Mouse (Mus musculus): Measurements from ENCODE around the gene St8sia6. TPM values are rescaled to one million over a fixed set of nuclear protein-coding genes. Genes with fewer than 3 reads are reported as not detected.

The St8sia6 gene
- polyA plus RNA-seq, 1 experiment = 1.2 TPM

- no peak overlapping the region for H3K4me3 ChIP-seq (ENCODE audit: low read depth, low read length)
- H3K36me3 ChIP-seq (ENCODE audit: control insufficient read depth, insufficient read depth, low read length, poor library complexity, severe bottlenecking) = no peaks in the 10 kb centered on the region
- H3K4me1 ChIP-seq (ENCODE audit: control insufficient read depth, insufficient read depth, low read length) = no peaks in the 10 kb centered on the region
- H3K27me3 ChIP-seq (ENCODE audit: control insufficient read depth, insufficient read depth, low read length, poor library complexity, severe bottlenecking) = no peaks in the 10 kb centered on the region; the same call in 1 of the 2 replicates
- TF ChIP-seq EP300 (IDR thresholded peaks at IDR 0.05; ENCODE audit: insufficient read depth, low read depth, low read length) = no peak
- TF ChIP-seq CTCF (IDR thresholded peaks at IDR 0.05; ENCODE audit: low read depth, low read length) = no peak
- TF ChIP-seq POLR2A (IDR thresholded peaks at IDR 0.05; ENCODE audit: insufficient read depth, low read length) = no peak
- H3K27ac ChIP-seq (ENCODE audit: insufficient read depth, low read length) = no peak overlapping the region
- H3K9me3 ChIP-seq (replicated peaks; ENCODE audit: control insufficient read depth, insufficient read depth, low read length, poor library complexity, severe bottlenecking) = no peaks in the 10 kb centered on the region
- no peak overlapping the region for H3K9ac ChIP-seq (ENCODE audit: low read depth, poor library complexity, severe bottlenecking)
Observed at GRCm38 (mm10) chr2:13603093-13603492, 190.8 kb downstream of the St8sia6 start.

Other genes with a start within 250 kb of the St8sia6 start
- 14.9 and 15.7 TPM in 2 replicates for gene Trdmt1, start 249.4 kb downstream of the St8sia6 start, polyA plus RNA-seq (2011; ENCODE audit: insufficient read depth, insufficient read length, low read depth, missing spikeins)
- gene Vim, start 220.1 kb downstream of the St8sia6 start, polyA plus RNA-seq (2011; ENCODE audit: insufficient read depth, insufficient read length, low read depth, missing spikeins) = 87.1 and 91.9 TPM in 2 replicates